13 mouse cellular contexts compared by ENCODE assay signal in the genomic region with DNA sequence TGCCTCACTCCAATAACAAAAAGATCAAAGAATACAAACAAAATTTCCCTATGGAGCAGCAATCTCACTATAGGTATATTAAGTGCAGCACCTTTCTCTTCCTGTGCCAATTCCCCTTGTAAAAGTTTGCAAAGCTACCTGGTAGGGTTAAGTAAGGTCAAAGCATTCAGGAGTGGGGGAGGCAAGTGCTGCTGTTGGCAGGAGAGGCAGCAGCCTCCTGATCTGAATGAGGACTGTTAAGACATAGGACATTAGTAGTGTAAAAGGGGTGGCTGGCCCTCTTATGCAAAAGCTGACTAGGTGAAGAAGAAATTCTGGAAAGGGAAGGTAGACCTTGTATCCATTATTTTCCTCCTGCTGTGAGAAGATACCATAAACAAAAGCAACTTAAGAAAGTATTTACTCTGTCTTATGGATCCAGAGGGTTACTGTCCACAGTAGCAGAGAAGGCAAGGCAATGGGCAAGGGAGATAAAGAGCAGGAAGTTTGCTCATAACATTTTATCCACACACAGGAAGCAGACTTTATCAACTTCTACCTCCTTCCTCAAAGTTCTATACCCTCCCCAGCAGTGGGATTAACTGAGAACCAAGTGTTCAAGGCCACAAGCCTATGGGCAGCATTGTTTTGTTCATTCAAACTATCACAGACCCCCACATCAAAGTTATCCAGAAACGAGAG.
"Had no signal": no experiment of that assay in that cellular context is flagged by ENCODE, and none has a peak within 500 bp of the region (broad histone marks: within the 10 kb centered on the region; RNA-seq: fewer than 3 reads in every experiment).

No protein-coding gene starts in this region.

- H3K4me1 ChIP-seq: midbrain, embryonic 15.5 days; neural tube, embryonic 12.5 days had no signal

- H3K27me3 ChIP-seq: limb, embryonic 15.5 days; megakaryocyte, embryonic 14.5 days; midbrain, embryonic 15.5 days; neural tube, embryonic 12.5 days had no signal

- H3K4me2 ChIP-seq: limb, embryonic 15.5 days; midbrain, embryonic 11.5 days; midbrain, embryonic 15.5 days; neural tube, embryonic 12.5 days had no signal

- DNase-seq: kidney, adult 2 months; kidney, postnatal 25 days; layer of hippocampus, adult 9-11 months; layer of hippocampus, postnatal 36 days; thymus, adult 2 months; thymus, postnatal 25 days had no signal

- H3K4me3 ChIP-seq: limb, embryonic 15.5 days; megakaryocyte, embryonic 14.5 days; midbrain, embryonic 15.5 days; neural tube, embryonic 12.5 days had no signal

- H3K9me3 ChIP-seq: limb, embryonic 15.5 days; megakaryocyte, embryonic 14.5 days; midbrain, embryonic 15.5 days; neural tube, embryonic 12.5 days had no signal

- ATAC-seq: intestine, embryonic 16.5 days; midbrain, embryonic 15.5 days had no signal

- H3K9ac ChIP-seq: limb, embryonic 15.5 days; midbrain, embryonic 15.5 days; neural tube, embryonic 12.5 days had no signal

- H3K36me3 ChIP-seq: midbrain, embryonic 15.5 days had no signal

- H3K27ac ChIP-seq: limb, embryonic 15.5 days; macrophage; midbrain, embryonic 15.5 days; neural tube, embryonic 12.5 days had no signal
